Mouse (Mus musculus) heart, postnatal 36 days (tissue): ENCODE results near the gene Myo3b. TPM values are rescaled to one million over a fixed set of nuclear protein-coding genes. Genes with fewer than 3 reads are reported as not detected.
"Not testable (repeated sequence)": the region's sequence is repeated elsewhere in the genome, so short reads cannot be mapped to it uniquely, and the experiment has no call there.

Experiments used
- DNase-seq, 2 experiments: peaks; one replicate each; pipeline ENCODE4 v3.0.0; 2021 to 2022
- intact Hi-C: fragments of 180-260 bp; cut with DNase I; formaldehyde crosslinking; loops from one replicate; pipeline ENCODE4 v1.15.1; 2025
- total RNA-seq, 2 experiments: library from RNA; stranded (reverse); gene quantifications; 2 replicates each; pipeline ENCODE4 v1.2.3; 2021

Gene Myo3b
- total RNA-seq, 2 experiments from 2014 or later: 0.08 TPM; not detected in 1

- intact Hi-C loops: no loop called here
These were observed 139.3 kb downstream of the Myo3b start for GRCm38 (mm10) chr2:70178241-70178640.

GRCm38 (mm10) chr2:70182150-70182670, 143.3 kb downstream of the Myo3b start:
- DNase-seq: no peak
- intact Hi-C loops: no loop called here

More at GRCm38 (mm10) chr2:70178241-70178640, 139.3 kb downstream of the Myo3b start:
- no peak for DNase-seq

- intact Hi-C loops: no loop called here
- no peak for DNase-seq
These were observed 148.1 kb downstream of the Myo3b start for GRCm38 (mm10) chr2:70187040-70187439.

GRCm38 (mm10) chr2:70195418-70196248, 156.7 kb downstream of the Myo3b start:
- DNase-seq: no peak
- intact Hi-C loops: no loop called here

- intact Hi-C loops: no loop called here
- no peak for DNase-seq
These were observed 163.1 kb downstream of the Myo3b start for GRCm38 (mm10) chr2:70201796-70202555.

- intact Hi-C loops: no loop called here
- no peak for DNase-seq
These were observed 163.7 kb downstream of the Myo3b start for GRCm38 (mm10) chr2:70202578-70203167.

- intact Hi-C loops: no loop called here
- DNase-seq: no peak
These were observed 169.5 kb downstream of the Myo3b start for GRCm38 (mm10) chr2:70208411-70208810.

- intact Hi-C loops: no loop called here
- no peak for DNase-seq
These were observed 170.9 kb downstream of the Myo3b start for GRCm38 (mm10) chr2:70209790-70210189.

- intact Hi-C loops: no loop called here
- DNase-seq: no peak
These were observed 171.8 kb downstream of the Myo3b start for GRCm38 (mm10) chr2:70210427-70211332.

- no peak for DNase-seq
- intact Hi-C loops: no loop called here
These were observed 175.5 kb downstream of the Myo3b start for GRCm38 (mm10) chr2:70214401-70214800.

GRCm38 (mm10) chr2:70217800-70218199, 178.9 kb downstream of the Myo3b start:
- no peak for DNase-seq
- intact Hi-C loops: no loop called here

GRCm38 (mm10) chr2:70218469-70218868, 179.5 kb downstream of the Myo3b start:
- intact Hi-C loops: no loop called here

GRCm38 (mm10) chr2:70226679-70227078, 187.8 kb downstream of the Myo3b start:
- intact Hi-C loops: loop anchor here (1.0 to 5.0 kb wide), 4 partner anchors 100 to 332 kb away; no protein-coding TSS in a partner anchor
- DNase-seq: no peak

More at GRCm38 (mm10) chr2:70218469-70218868, 179.5 kb downstream of the Myo3b start:
- no peak for DNase-seq

- DNase-seq, intact Hi-C loops: not testable (repeated sequence)
These were observed 195.5 kb downstream of the Myo3b start for GRCm38 (mm10) chr2:70234450-70234849.

GRCm38 (mm10) chr2:70245981-70246380, 207.1 kb downstream of the Myo3b start:
- no peak for DNase-seq
- intact Hi-C loops: no loop called here

GRCm38 (mm10) chr2:70248616-70249015, 209.7 kb downstream of the Myo3b start:
- intact Hi-C loops: no loop called here
- DNase-seq: no peak

- intact Hi-C loops: no loop called here
- DNase-seq: no peak
These were observed 210.9 kb downstream of the Myo3b start for GRCm38 (mm10) chr2:70249872-70250271.

- intact Hi-C loops: no loop called here
- DNase-seq: no peak
These were observed 212.3 kb downstream of the Myo3b start for GRCm38 (mm10) chr2:70251256-70251655.

GRCm38 (mm10) chr2:70259357-70260000, 220.6 kb downstream of the Myo3b start:
- peak in 1 of 2 experiments; percentile 1 for DNase-seq
- intact Hi-C loops: no loop called here
